Mouse (Mus musculus) midbrain, postnatal 0 days (tissue): ENCODE results near the gene Fxyd2. TPM values are rescaled to one million over a fixed set of nuclear protein-coding genes. Genes with fewer than 3 reads are reported as not detected.

Source experiments
- ATAC-seq: fragments of 200-750 bp; cut with Nextera tagmentation; 2 replicates; pipeline ENCODE4 v1.8.0; 2017; ENCODE audit warnings: moderate number of reproducible peaks, mild to moderate bottlenecking, moderate TSS enrichment, moderate library complexity; ENCODE audit not compliant: low FRiP score
- DNase-seq: peaks from one replicate; pipeline ENCODE4 v3.0.0-alpha.2; 2015; ENCODE audit warnings: low spot score
- H3K27ac ChIP-seq: fragments of 300-500 bp; sonication (generic); 2 replicates; pipeline ENCODE4 v1.5.1; 2014; ENCODE audit warnings: low read depth, mild to moderate bottlenecking, low read length, mixed read lengths
- H3K27me3 ChIP-seq: fragments of 300-500 bp; sonication (generic); 2 replicates; pipeline ENCODE4 v1.6.1; 2014; ENCODE audit warnings: low read length, control low read depth, mixed read lengths; ENCODE audit not compliant: insufficient read depth
- H3K36me3 ChIP-seq: fragments of 300-500 bp; sonication (generic); 2 replicates; pipeline ENCODE4 v1.6.1; 2014; ENCODE audit warnings: low read length, control low read depth, mixed read lengths; ENCODE audit not compliant: insufficient read depth
- H3K4me1 ChIP-seq: fragments of 300-500 bp; sonication (generic); 2 replicates; pipeline ENCODE4 v1.6.1; 2014; ENCODE audit warnings: mild to moderate bottlenecking, control low read depth, antibody characterized with exemption, low read length, mixed read lengths; ENCODE audit not compliant: insufficient read depth
- H3K4me2 ChIP-seq: fragments of 300-500 bp; sonication (generic); 2 replicates; pipeline ENCODE4 v1.6.1; 2014; ENCODE audit warnings: low read depth, mild to moderate bottlenecking, low read length, mixed read lengths; ENCODE audit not compliant: poor library complexity, severe bottlenecking
- H3K4me3 ChIP-seq: fragments of 300-500 bp; sonication (generic); 2 replicates; pipeline ENCODE4 v1.5.1; 2014; ENCODE audit warnings: low read depth, mild to moderate bottlenecking, low read length, moderate library complexity
- H3K9ac ChIP-seq: fragments of 300-500 bp; sonication (generic); replicated peaks from 2 replicates; pipeline ENCODE4 v1.6.1; 2014; ENCODE audit warnings: mild to moderate bottlenecking, low read length, moderate library complexity, mixed read lengths; ENCODE audit not compliant: poor library complexity, severe bottlenecking
- H3K9me3 ChIP-seq: fragments of 300-500 bp; sonication (generic); 2 replicates; pipeline ENCODE4 v1.6.1; 2016; ENCODE audit warnings: low read length, control low read depth
- CTCF ChIP-seq: IDR thresholded peaks from 2 replicates; pipeline ENCODE4 v1.5.1; 2016; ENCODE audit warnings: antibody characterized with exemption, mild to moderate bottlenecking
- WGBS: fragments of 180-500 bp; shearing (Covaris S2); extraction: QIAGEN DNeasy Blood & Tissue Kit; methylation state at CpG from one replicate; pipeline ENCODE4 v1.1.7; 2014; 5-methylcytosine and 5-hydroxymethylcytosine counted together
- polyA plus RNA-seq: library from polyadenylated mRNA; unstranded; fragments of >200 nt; fragmentation: Nextera tagmentation; extraction: Ambion mirVana; gene quantifications from 2 replicates; pipeline ENCODE4 v1.2.1, GENCODE M21; 2015
- total RNA-seq: library from RNA; depleted of rRNA; stranded (reverse); fragments of >200 nt; gene quantifications from 2 replicates; pipeline ENCODE4 v1.2.3, GENCODE M21; 2014

Gene Fxyd2
- total and polyA plus RNA-seq, 2 experiments from 2014 or later = 21.0 to 40.8 TPM

DNA sequence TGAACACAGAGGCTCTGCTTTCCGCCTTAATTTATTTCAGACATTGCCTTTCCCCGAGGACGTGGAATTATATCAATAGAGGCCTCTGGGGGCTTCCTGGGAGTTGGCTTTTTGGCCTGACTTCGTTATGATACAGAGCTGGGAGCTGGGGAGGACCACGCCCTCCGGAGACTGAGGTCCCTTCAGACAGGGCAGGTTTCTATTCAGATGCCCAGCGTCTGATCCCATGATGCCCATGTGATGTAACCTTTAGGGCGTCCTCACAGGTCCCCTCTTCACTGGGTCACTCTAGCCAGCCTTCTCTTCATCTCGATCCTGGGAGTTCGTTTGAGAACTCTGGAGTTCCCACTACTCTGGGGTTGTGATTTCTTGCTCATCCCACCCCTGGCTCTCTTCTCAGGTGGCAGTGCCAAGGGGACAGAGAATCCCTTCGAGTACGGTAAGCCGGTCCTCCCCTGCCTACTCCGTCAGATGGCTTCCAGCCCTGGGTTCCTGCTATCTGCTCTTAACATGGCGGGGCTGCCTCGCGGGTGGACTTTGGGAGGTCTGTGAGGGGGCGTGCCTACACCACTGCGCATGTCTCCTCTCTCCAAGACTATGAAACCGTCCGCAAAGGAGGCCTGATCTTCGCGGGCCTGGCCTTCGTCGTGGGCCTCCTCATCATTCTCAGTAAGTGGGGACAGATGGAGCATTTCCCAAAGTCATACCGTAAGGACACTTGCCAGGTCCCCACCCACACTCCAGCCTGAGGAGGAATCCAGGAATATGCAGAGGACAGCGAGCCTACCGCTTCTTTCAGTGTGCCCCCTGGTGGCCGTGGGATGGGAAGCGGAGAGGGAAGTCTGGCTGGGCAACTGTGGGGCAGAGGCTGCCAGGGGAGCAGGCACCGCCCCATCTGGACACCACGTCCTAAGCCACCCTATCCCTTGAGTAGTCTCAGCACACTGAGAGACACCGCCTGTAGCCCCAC, 8.5 kb downstream of the Fxyd2 start:
- TF ChIP-seq CTCF = peak; percentile 95
- no peak overlapping the region for H3K27ac ChIP-seq
- H3K9ac ChIP-seq = 0 out of 2 replicates have a peak overlapping the region, but pooled peaks have one; percentile 25
- H3K27me3 ChIP-seq = no peaks in the 10 kb centered on the region
- ATAC-seq (peak; percentile 59), DNase-seq (peak; percentile 81)
- H3K4me3 ChIP-seq = peak overlapping the region; percentile 22
- no peaks in the 10 kb centered on the region for H3K36me3 ChIP-seq
- no peaks in the 10 kb centered on the region for H3K9me3 ChIP-seq
- no peaks in the 10 kb centered on the region for H3K4me1 ChIP-seq
- H3K4me2 ChIP-seq = peak overlapping the region; percentile 37
- WGBS = 41% methylated on average over 33 of the region's 33 CpGs

- no peak overlapping the region for H3K4me2 ChIP-seq
- ATAC-seq (no peak), DNase-seq (no peak)
- H3K4me3 ChIP-seq = no peak overlapping the region
- H3K9me3 ChIP-seq = no peaks in the 10 kb centered on the region
- no peak for TF ChIP-seq CTCF
- H3K36me3 ChIP-seq = no peaks in the 10 kb centered on the region
- 85% methylated on average over 5 of the region's 5 CpGs for WGBS
- H3K27ac ChIP-seq = no peak overlapping the region
- no peaks in the 10 kb centered on the region for H3K4me1 ChIP-seq
- no peaks in the 10 kb centered on the region for H3K27me3 ChIP-seq
- no peak overlapping the region for H3K9ac ChIP-seq
These were observed 10.7 kb downstream of the Fxyd2 start for GRCm38 (mm10) chr9:45410193-45410592.

GRCm38 (mm10) chr9:45410614-45411013, 11.1 kb downstream of the Fxyd2 start:
- WGBS = 85% methylated on average over 2 of the region's 2 CpGs
- Histone ChIP-seq H3K4me2 (no peak overlapping the region), H3K9me3 (no peaks in the 10 kb centered on the region), H3K4me3 (no peak overlapping the region), H3K36me3 (no peaks in the 10 kb centered on the region), H3K27me3 (no peaks in the 10 kb centered on the region), H3K9ac (no peak overlapping the region), H3K27ac (no peak overlapping the region), H3K4me1 (no peaks in the 10 kb centered on the region)
- DNase-seq = peak; percentile 43
- TF ChIP-seq CTCF = peak; percentile 56
- no peak for ATAC-seq

DNA sequence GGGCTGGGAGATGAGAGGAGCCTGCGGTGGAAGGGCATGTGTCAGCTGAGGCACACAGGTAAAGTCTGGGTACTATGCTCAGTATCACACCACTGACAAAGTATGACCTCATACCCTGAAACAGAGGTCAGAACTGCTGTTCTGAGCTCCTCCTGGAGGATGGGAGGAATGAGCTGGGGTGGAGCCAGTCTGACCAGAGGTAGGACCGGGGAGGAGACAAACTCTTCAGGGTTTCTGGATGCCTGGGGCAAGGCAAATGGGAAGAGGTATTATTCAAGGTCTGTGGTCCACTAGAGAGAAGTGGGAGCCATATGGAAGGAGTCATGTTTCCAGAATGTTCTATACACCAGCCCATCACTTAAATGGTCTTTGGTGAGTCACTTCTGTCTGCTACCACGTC, 11.6 kb downstream of the Fxyd2 start:
- no peak for DNase-seq
- TF ChIP-seq CTCF = no peak
- Histone ChIP-seq H3K27me3 (no peaks in the 10 kb centered on the region), H3K27ac (no peak overlapping the region), H3K36me3 (no peaks in the 10 kb centered on the region), H3K9me3 (no peaks in the 10 kb centered on the region), H3K4me3 (no peak overlapping the region), H3K4me2 (no peak overlapping the region), H3K4me1 (no peaks in the 10 kb centered on the region), H3K9ac (no peak overlapping the region)
- WGBS = 87% methylated on average over 3 of the region's 3 CpGs
- no peak for ATAC-seq

DNA sequence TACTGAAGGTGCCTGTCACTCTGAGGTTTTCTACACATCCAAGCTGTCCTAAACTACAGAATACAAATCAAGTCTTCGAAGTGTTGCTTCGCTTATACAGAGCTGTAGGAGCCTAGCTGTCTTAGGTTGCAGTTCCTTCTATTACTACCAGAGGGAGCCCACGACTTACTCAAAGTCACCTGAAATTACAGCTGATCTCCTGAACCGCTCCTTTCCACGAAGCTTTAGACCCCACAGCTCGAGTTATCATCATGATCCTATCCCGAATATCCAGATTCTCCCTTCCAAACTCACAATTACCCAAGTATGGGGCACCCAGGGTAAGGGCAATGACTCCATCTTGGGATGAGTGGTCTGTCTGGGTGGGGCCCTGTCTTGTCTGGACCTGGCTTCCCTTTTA, 12.3 kb downstream of the Fxyd2 start:
- H3K4me3 ChIP-seq = no peak overlapping the region
- H3K4me2 ChIP-seq = peak overlapping the region; percentile 37
- H3K9ac ChIP-seq = no peak overlapping the region
- no peaks in the 10 kb centered on the region for H3K4me1 ChIP-seq
- no peaks in the 10 kb centered on the region for H3K36me3 ChIP-seq
- peak; percentile 91 for TF ChIP-seq CTCF
- no peaks in the 10 kb centered on the region for H3K27me3 ChIP-seq
- H3K27ac ChIP-seq = 0 out of 2 replicates have a peak overlapping the region, but pooled peaks have one; percentile 26
- 13% methylated on average over 7 of the region's 7 CpGs for WGBS
- DNase-seq (peak; percentile 89), ATAC-seq (peak; percentile 38; the same call in 1 of the 2 replicates)
- H3K9me3 ChIP-seq = no peaks in the 10 kb centered on the region

DNA sequence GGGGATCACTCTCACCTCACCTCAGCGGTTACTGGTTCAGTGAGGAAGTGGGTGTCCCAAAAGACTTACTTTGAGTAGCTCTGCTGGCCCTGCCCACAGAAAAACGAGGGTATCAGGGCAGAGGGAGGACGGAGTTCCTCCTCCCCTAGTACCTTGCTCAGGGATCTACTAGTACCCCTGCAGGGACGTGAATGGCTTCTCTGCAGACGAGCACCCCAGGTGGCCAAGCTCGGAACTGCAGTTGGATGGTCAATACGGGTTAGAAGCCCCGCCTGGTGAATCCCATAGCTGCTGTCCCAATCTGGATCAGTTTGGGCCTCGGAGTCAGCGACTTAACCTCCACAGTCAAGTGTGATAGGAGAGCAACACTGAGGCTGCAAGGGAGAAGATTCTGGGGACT, 12.8 kb downstream of the Fxyd2 start:
- Histone ChIP-seq H3K9me3 (no peaks in the 10 kb centered on the region), H3K36me3 (no peaks in the 10 kb centered on the region), H3K27ac (0 out of 2 replicates have a peak overlapping the region, but pooled peaks have one; percentile 26), H3K4me2 (peak overlapping the region; percentile 37), H3K4me3 (no peak overlapping the region), H3K9ac (no peak overlapping the region), H3K27me3 (no peaks in the 10 kb centered on the region), H3K4me1 (no peaks in the 10 kb centered on the region)
- DNase-seq = peak; percentile 92
- TF ChIP-seq CTCF = peak; percentile 90
- ATAC-seq = peak; percentile 28; the same call in 1 of the 2 replicates
- WGBS = 8% methylated on average over 10 of the region's 10 CpGs
